Mouse (Mus musculus): ENCODE data around the gene Yeats4.

DNA sequence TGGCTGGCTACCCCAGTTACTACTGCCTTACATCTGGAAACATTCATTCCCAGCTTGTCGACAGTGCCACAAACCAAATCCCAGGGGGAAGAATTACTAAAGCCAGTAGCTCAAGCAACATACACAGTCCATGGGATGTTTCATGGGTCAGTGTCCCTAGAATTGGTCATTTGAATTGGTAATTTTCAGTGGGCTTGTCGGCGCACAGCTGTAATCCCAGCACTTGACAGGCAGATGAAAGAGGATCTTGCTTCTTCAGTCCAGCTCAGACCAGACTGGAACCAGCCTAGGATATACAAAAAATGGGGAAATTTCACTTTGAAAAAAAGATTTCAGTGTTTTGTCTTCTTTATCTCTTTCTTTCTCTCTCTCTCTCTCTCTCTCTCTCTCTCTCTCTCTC lies 24.6 kb downstream of the Yeats4 start:
- no peak for TF ChIP-seq POU5F1 (IDR thresholded peaks at IDR 0.05; ENCODE audit: borderline replicate concordance, low read length)
- TF ChIP-seq CTCF (conservative IDR thresholded peaks at IDR 0.05; ENCODE audit: low read length): no peak
- TF ChIP-seq NANOG (IDR thresholded peaks at IDR 0.05; ENCODE audit: borderline replicate concordance, low read length): no peak

Data from E14TG2a.4 (cell line).